Mouse (Mus musculus) adrenal gland, postnatal 25 days (tissue): Measurements from ENCODE around the gene Mcm2. TPM values are rescaled to one million over a fixed set of nuclear protein-coding genes. Genes with fewer than 3 reads are reported as not detected.
A peak's percentile ranks its signal among the peaks of the same experiment; 100 is the strongest.

Source experiments
- DNase-seq: peaks from one replicate; pipeline ENCODE4 v3.0.0; 2021; ENCODE audit warnings: mixed read lengths
- total RNA-seq: library from RNA; stranded (reverse); gene quantifications from 2 replicates; pipeline ENCODE4 v1.2.3, GENCODE M21; 2021

The Mcm2 gene
- total RNA-seq, 1 experiment from 2014 or later = 48.6 TPM

DNA sequence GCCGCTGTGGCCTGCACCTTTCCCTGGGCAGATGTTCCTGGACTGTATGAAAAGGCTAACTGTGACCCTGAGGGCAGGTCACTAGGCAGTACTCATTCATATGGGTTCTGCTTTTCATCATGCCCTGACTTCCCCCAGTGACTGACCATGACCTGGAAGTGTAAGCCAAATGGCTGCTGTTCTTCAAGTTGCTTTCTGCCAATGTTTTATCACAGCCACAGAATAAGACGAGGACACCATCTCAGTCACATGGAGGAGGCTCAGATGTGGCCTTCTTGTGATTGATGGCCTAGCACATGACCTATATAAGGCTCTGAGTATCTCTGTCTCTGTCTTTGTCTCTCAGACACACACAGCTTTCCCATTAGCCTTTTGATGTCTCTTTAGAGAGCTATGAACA, 51.0 kb downstream of the Mcm2 start:
- DNase-seq = no peak

- no peak for DNase-seq
Observed at GRCm38 (mm10) chr6:88844901-88845565, 53.5 kb downstream of the Mcm2 start.

DNA sequence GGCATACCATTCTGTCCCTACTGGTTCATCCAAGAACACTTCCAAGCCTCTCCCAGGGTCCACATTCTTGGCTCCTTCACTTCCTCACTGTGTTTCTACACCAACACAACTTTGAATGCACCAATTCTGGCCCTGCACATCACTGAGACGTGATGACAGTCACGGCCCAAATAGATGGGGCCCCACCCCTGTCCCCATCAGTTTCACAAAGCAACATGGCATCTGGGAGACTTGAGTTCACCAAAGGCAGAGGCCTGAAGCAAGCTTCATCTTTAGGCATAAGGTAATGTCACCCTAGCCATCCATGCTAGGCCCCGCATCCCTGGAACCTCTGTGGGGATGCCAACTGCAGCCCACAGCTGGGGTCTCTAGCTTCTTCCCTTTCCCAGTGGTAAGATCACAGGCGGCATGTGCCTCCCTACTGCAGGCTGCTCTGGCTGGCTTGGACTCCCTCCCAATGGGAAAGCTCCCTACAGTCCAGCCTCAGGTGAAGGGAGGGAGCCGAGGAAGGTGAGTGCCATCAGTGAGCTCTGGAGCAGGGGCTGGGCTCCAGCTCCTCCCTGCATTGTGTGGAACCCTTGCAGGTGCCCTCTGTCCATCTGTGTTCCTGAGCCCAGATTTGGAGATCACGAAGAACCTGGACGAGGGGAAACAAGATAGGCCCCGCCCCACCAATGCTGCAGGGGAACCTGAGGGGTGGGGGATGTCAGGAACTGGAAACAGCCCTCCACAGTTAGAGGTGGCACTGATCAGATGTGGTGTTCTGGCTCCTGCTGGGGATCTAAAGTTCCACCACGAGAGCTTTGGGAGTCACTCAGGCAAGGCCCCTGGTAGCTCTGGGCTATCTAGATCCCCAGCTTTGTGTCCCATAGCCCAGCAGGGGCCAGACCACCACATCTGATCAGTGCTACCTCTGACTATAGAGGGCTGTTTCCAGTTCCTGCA, 54.5 kb downstream of the Mcm2 start:
- no peak for DNase-seq

DNA sequence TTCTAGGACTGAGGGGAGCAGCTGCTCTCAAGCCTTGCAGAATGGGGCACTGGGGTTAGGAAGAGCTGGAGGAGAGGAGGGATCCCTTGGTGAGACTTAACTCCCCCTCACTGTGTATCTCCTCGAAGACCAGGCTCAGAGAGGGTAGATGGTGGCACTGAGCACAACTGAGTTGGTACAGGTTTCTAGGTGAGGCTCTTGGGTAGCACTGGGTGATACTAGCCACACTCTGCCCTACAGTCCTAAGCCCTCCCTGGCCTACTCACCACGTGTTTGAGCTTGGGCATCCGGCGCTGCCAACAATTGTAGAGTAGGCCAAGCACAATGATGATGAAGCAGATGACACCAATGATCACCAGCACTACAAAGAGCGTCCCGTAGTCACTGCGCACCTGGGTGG, 55.3 kb downstream of the Mcm2 start:
- no peak for DNase-seq

- peak; percentile 36 for DNase-seq
Observed at GRCm38 (mm10) chr6:88842731-88843151, 55.8 kb downstream of the Mcm2 start.

DNA sequence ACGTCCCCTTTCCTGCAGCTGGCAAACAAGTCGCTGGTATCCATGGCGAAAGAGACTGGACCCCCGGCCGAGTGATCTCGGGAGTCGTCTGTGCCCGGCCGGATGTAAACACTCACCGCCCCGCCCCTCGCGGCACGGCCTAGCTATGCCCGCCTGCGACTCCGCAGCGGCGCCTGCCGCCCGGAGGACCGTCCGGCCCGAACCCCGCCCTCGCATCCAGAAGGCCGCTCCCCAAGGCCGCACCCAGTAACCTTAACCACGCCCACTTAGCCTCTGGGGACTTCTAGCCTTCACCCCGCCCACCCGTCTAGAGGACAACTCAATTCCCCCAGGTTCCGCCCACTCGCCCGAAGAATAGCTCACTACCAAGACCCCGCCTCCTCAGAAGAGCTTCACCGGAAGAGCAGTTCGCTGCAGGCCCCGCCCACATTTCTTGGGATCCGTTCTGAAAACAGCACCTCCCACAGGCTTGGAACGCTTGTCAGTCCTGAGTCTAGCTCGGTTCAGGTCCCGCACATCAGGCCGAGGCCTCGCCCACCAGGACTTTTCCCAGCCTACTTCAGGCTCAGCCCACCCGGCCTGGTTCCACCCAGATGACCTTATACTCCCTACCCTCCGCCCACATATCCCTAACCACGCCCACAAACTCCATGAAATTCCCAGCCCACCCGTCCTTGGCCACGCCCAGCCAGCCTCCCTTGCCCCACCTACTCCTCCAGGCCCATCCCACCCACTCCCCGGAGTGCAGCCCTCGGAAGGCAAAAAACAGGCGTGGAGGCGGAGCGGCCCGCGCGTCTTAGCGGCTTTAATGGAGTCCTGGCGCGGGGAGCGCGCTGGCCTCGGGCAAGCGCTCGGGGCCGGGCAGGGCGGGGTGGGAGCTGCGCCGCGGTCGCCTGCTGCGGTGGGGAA, 56.5 kb downstream of the Mcm2 start, which contains the start of gene Abtb1:
TSS of gene Abtb1 (minus strand) at position 204 of the 909 bp plus-strand sequence.
- DNase-seq = peak; percentile 98

DNA sequence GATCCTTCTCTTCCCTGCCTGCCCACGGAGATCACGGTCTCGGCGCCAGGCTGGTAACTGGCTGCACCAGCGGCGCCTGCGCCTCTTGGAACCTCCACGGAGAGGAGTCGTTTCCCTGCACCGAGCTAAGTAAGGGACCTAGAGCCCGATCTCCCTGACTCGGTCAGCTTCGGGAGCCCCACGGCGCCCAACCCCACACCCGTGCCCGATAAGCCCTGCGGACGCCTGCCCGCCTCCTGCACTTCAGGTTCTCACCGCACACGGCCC, 57.1 kb downstream of the Mcm2 start:
- DNase-seq = no peak

DNA sequence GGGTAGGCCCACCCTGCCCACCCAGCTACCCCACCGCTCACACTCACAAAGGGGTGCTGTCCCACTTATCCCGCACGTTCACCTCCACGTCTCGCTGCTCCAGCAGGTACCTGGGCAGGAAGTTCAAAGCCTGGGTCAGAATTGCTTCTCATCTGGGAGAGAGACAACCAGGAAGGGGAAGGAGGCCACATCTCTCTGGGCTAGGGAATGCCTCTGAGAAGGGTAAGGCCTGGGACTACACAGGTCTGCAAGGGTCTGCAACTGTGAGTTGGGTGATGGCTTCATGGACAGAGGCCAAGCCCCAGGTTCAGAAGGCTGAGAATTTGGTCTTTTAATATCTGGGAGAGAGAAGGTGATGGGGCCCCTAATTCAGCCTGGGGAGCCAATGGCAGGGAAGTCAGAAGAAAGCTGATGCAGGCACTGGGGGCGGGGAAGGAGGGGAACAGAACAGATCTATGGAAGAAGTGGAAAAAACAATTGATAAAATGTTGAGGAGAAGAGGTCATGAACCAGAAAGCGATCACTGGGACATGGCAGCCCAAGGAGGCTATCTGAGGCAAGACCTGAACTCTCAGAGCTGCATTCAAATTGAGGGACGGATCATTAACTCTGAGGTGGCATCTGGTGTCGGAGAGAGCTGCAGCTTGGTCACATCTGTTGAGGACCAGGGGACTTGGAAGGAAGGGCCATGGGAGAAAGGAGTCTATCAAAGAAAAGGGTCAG, 57.6 kb downstream of the Mcm2 start:
- DNase-seq = no peak

DNA sequence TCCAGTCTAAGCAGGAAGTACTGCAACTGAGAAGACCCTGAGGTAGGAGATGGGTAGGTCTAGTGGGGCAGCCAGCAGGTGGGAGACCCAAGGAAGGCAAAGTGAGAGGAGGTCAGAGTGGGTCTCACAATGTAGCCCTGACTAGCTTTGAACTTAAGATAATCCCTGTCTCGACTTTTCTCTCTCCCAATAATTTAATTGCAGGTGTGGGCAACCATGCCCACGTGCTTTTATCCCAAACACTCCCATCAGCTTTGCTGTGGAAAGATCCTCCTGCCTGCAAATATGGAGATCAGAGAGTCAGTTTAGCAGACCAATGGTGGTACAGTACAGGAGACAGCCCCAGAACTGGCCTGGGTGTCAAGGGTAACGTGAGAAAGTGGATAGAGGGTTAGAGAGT, 58.4 kb downstream of the Mcm2 start:
- no peak for DNase-seq

GRCm38 (mm10) chr6:88839135-88839970, 59.2 kb downstream of the Mcm2 start:
- no peak for DNase-seq

DNA sequence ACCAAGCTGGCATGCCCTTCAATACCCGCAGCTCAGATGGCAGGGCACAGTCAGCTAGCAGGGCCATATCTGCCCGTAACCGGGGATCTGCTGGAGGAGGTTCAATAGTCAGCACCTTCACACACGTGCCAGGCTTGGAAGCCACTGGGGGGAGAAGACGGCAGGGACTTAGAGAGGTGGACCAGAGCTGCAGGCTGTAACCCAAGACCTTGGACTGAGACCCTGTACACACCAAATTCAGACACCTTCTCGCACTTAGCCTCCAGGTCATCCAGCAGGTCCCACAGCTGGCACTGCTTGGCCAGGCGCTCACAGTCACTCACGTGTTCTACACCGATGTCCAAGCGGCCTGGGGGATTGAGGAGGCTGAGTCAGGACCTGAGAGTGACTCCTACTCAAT, 60.0 kb downstream of the Mcm2 start:
- no peak for DNase-seq

GRCm38 (mm10) chr6:88837999-88838398, 60.6 kb downstream of the Mcm2 start:
- no peak for DNase-seq

DNA sequence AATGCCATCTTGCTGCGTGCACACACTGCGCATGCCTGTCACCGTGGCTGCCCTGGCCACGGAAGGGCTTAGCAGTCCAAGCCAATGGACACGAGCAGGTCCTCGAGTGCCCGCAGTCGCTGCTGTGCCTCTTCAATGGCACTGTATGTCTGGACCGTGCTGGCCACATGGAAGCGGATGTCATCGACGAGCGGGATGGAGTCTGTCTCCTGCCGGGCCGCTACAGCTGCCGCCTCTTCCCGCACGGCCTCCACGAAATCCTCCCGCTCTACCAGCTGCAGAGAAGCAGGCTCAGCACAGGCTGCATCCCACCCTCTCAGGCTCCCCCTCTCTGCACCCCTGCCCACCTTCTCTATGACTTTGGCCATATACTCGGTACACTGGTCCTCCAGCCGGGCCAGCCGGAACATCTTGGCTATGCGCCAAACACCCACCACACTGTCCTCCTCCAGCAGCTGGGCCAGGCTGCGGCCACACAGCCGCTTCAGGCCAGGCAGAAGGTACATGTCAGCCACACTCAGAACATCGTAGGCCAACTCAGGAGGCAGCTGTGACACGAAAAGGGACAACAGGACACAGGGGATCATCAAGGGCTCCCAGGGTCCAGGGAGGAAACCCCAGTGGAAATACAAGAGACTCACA, 62.3 kb downstream of the Mcm2 start:
- DNase-seq = no peak

GRCm38 (mm10) chr6:88835047-88835446, 63.5 kb downstream of the Mcm2 start:
- DNase-seq = no peak

Other genes starting within 250 kb of the Mcm2 start
- 164 and 179 TPM in 2 replicates for gene Mgll, start 174.4 kb downstream of the Mcm2 start, total RNA-seq
- 40.6 and 43.0 TPM in 2 replicates for gene Abtb1, start 56.8 kb downstream of the Mcm2 start, total RNA-seq
- 31.4 and 33.5 TPM in 2 replicates for gene Podxl2, start 23.7 kb downstream of the Mcm2 start, total RNA-seq
- 127 and 136 TPM in 2 replicates for gene Tpra1, start 3.5 kb upstream of the Mcm2 start, total RNA-seq